Mouse (Mus musculus) embryonic fibroblast, embryonic 13.5 days (primary cell): ENCODE measurements around the gene Gxylt1.

Experiments used
- CTCF ChIP-seq: IDR thresholded peaks from 2 replicates; pipeline ENCODE4 v1.5.1; 2011; ENCODE audit warnings: mild to moderate bottlenecking, control low read depth, low read length, moderate library complexity, borderline replicate concordance; ENCODE audit not compliant: insufficient read depth
- POLR2A ChIP-seq: IDR thresholded peaks from 2 replicates; pipeline ENCODE4 v1.6.1; 2011; ENCODE audit warnings: low read depth, mild to moderate bottlenecking, control low read depth, low read length, moderate library complexity

- TF ChIP-seq POLR2A = no peak
- no peak for TF ChIP-seq CTCF
These were observed 11.4 kb downstream of the Gxylt1 start for GRCm38 (mm10) chr15:93263566-93263965.
